Mouse (Mus musculus): ENCODE measurements around the gene Eogt.

GRCm38 (mm10) chr6:97145156-97145555 lies 3.8 kb downstream of the Eogt start:
- TF ChIP-seq TAL1 (IDR thresholded peaks at IDR 0.05; ENCODE audit: low read length) = no peak
- no peak for TF ChIP-seq GATA1 (IDR thresholded peaks at IDR 0.05; ENCODE audit: low read length)
